Mouse (Mus musculus): ENCODE measurements around the gene Cep95. TPM values are rescaled to one million over a fixed set of nuclear protein-coding genes. Genes with fewer than 3 reads are reported as not detected.
A peak's percentile ranks its signal among the peaks of the same experiment; 100 is the strongest.

The Cep95 gene
- total and polyA plus RNA-seq, 2 experiments, result 1.2 to 8.4 TPM

DNA sequence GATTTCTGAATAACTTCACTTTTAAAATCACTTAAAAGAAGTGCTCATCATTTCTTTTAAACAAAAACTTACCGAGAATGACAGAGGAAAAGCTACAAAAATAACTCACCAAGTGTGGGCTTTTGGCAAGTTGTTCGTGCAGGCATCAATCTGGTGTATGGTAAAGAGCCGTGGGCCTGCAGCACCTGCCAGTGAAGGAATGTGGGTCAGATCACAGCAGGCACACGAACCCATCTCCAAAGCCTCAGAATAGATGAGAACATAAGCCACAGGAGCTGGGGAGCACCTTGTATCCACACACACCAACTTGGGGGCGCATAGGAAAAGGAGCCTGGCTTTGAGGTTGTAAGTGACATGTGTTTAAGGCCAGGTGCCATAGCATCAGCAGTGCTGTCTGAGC lies 33.9 kb downstream of the Cep95 start:
- H3K27me3 ChIP-seq (ENCODE audit: control insufficient read depth, insufficient read depth, low read length), result no peaks in the 10 kb centered on the region
- H3K4me1 ChIP-seq (ENCODE audit: control insufficient read depth, insufficient read depth, low read length), result peaks cover 5% of the 10 kb centered on the region; the same call in 1 of the 2 replicates
- no peak for TF ChIP-seq POLR2A (IDR thresholded peaks at IDR 0.05; ENCODE audit: extremely low read depth, insufficient read depth, low read length)
- no peak for TF ChIP-seq CTCF (IDR thresholded peaks at IDR 0.05; ENCODE audit: low read depth, low read length)
- no peak overlapping the region for H3K4me3 ChIP-seq (ENCODE audit: insufficient read depth, low read depth, low read length)
- peaks cover 49% of the 10 kb centered on the region for H3K36me3 ChIP-seq (ENCODE audit: control insufficient read depth, insufficient read depth, low read length)
- DNase-seq (ENCODE audit: extremely low read depth, low read depth, low spot score), result no peak
- H3K79me2 ChIP-seq (ENCODE audit: control insufficient read depth, insufficient read depth, low read length), result no peaks in the 10 kb centered on the region
- WGBS, result 89% methylated on average over 5 of the region's 5 CpGs
- no peak overlapping the region for H3K9ac ChIP-seq (ENCODE audit: low read depth, low read length)
- H3K27ac ChIP-seq (replicated peaks; ENCODE audit: insufficient read depth, low read depth, low read length), result no peak overlapping the region

DNA sequence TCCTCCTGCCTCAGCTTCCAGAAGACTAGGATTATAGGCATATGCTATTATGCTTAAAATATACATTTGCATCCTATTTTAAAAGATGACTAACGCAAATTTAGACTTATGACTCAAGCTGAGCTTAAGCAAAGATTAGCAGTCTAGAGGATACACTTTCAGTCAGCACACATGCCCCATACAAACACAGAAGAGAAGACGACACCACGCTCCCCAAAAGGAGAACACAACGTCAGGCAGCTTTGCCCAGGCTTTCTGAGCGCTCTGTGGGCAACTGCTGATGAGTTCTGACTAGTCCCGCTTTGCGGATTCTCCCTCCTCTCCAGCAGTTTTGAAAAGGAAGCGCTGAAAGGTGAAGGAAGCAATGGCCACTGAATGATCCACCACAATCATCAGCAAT lies 34.7 kb downstream of the Cep95 start:
- 97% methylated on average over 8 of the region's 8 CpGs for WGBS
- Histone ChIP-seq H3K9ac (ENCODE audit: low read depth, low read length) (no peak overlapping the region), H3K4me3 (ENCODE audit: insufficient read depth, low read depth, low read length) (no peak overlapping the region), H3K27ac (replicated peaks; ENCODE audit: insufficient read depth, low read depth, low read length) (no peak overlapping the region), H3K79me2 (ENCODE audit: control insufficient read depth, insufficient read depth, low read length) (no peaks in the 10 kb centered on the region), H3K36me3 (ENCODE audit: control insufficient read depth, insufficient read depth, low read length) (peaks cover 50% of the 10 kb centered on the region), H3K27me3 (ENCODE audit: control insufficient read depth, insufficient read depth, low read length) (no peaks in the 10 kb centered on the region), H3K4me1 (ENCODE audit: control insufficient read depth, insufficient read depth, low read length) (peaks cover 5% of the 10 kb centered on the region; the same call in 1 of the 2 replicates)
- TF ChIP-seq CTCF (IDR thresholded peaks at IDR 0.05; ENCODE audit: low read depth, low read length) (no peak), POLR2A (IDR thresholded peaks at IDR 0.05; ENCODE audit: extremely low read depth, insufficient read depth, low read length) (no peak)
- DNase-seq (ENCODE audit: extremely low read depth, low read depth, low spot score), result no peak

DNA sequence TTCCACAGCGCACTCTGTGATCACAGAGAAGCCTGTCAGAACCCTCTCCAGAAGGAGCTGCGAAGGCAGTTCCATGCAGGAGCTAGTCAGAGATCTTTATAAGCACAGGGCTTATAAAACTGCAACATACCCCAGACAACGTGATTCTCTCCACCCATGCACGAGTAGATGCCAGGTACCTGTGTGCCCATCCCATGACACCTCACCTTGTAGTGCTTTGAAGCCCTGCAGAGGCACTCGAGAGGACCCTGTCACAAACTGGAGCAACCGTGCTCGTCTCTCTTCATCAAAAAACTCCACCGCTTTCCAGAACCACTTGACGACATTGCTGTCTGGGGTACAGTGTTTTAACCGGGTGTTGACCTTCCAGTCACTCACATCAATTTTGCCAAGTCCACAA lies 35.4 kb downstream of the Cep95 start:
- DNase-seq (ENCODE audit: extremely low read depth, low read depth, low spot score), result no peak
- Histone ChIP-seq H3K9ac (ENCODE audit: low read depth, low read length) (no peak overlapping the region), H3K79me2 (ENCODE audit: control insufficient read depth, insufficient read depth, low read length) (no peaks in the 10 kb centered on the region), H3K4me1 (ENCODE audit: control insufficient read depth, insufficient read depth, low read length) (0 out of 2 replicates have a peak, but pooled peaks cover under 1% of the 10 kb centered on the region), H3K36me3 (ENCODE audit: control insufficient read depth, insufficient read depth, low read length) (peaks cover 54% of the 10 kb centered on the region), H3K27me3 (ENCODE audit: control insufficient read depth, insufficient read depth, low read length) (no peaks in the 10 kb centered on the region), H3K4me3 (ENCODE audit: insufficient read depth, low read depth, low read length) (no peak overlapping the region), H3K27ac (replicated peaks; ENCODE audit: insufficient read depth, low read depth, low read length) (no peak overlapping the region)
- WGBS, result 74% methylated on average over 10 of the region's 10 CpGs
- no peak for TF ChIP-seq POLR2A (IDR thresholded peaks at IDR 0.05; ENCODE audit: extremely low read depth, insufficient read depth, low read length)
- no peak for TF ChIP-seq CTCF (IDR thresholded peaks at IDR 0.05; ENCODE audit: low read depth, low read length)

DNA sequence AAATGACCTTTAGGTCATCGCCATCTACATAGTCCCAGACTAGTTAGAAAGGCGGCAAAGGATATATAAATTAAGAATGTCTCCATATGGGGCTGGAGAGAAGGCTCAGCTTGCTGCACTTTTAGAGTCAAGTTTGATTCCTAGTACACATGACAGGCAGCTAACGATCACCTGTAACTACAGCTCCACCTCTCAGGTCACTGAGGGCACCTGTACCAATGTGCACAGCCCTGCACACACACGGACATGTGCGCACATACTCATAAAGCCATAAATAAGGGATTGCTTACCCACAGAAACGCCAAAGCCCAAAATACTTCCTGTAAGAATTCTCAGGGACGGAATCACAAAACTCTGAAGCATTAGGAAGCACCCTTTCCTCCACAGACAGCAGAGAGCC lies 39.0 kb downstream of the Cep95 start:
- peaks cover 65% of the 10 kb centered on the region for H3K36me3 ChIP-seq (ENCODE audit: control insufficient read depth, insufficient read depth, low read length)
- 92% methylated on average over 7 of the region's 7 CpGs for WGBS
- no peaks in the 10 kb centered on the region for H3K4me1 ChIP-seq (ENCODE audit: control insufficient read depth, insufficient read depth, low read length)
- no peak for DNase-seq (ENCODE audit: extremely low read depth, low read depth, low spot score)
- H3K9ac ChIP-seq (ENCODE audit: low read depth, low read length), result no peak overlapping the region
- H3K27me3 ChIP-seq (ENCODE audit: control insufficient read depth, insufficient read depth, low read length), result no peaks in the 10 kb centered on the region
- H3K4me3 ChIP-seq (ENCODE audit: insufficient read depth, low read depth, low read length), result no peak overlapping the region
- no peak overlapping the region for H3K27ac ChIP-seq (replicated peaks; ENCODE audit: insufficient read depth, low read depth, low read length)
- TF ChIP-seq CTCF (IDR thresholded peaks at IDR 0.05; ENCODE audit: low read depth, low read length) (no peak), POLR2A (IDR thresholded peaks at IDR 0.05; ENCODE audit: extremely low read depth, insufficient read depth, low read length) (no peak)
- H3K79me2 ChIP-seq (ENCODE audit: control insufficient read depth, insufficient read depth, low read length), result no peaks in the 10 kb centered on the region

DNA sequence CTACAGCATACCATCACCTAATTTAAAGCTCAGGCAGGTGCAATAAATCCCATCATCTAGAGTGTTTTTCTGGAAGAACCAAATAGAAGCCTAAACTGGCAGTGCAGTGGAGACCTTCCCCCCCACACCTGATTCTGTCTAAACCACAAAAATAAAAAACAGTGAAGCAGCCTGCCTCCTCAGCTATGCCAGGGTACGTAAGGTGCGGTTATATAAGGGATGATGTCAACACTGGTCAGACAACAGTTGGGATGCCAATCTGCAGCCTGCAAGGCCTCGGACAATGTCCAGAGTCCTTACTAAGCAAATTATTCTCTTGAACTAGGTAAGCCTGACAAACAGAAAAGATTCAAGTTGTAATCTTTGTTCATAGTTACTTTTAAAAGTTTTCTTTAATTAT lies 53.0 kb downstream of the Cep95 start:
- Histone ChIP-seq H3K27me3 (ENCODE audit: control insufficient read depth, insufficient read depth, low read length) (no peaks in the 10 kb centered on the region), H3K9ac (ENCODE audit: low read depth, low read length) (no peak overlapping the region), H3K27ac (replicated peaks; ENCODE audit: insufficient read depth, low read depth, low read length) (peak overlapping the region; percentile 87), H3K4me3 (ENCODE audit: insufficient read depth, low read depth, low read length) (no peak overlapping the region), H3K36me3 (ENCODE audit: control insufficient read depth, insufficient read depth, low read length) (peaks cover 50% of the 10 kb centered on the region), H3K4me1 (ENCODE audit: control insufficient read depth, insufficient read depth, low read length) (peaks cover 9% of the 10 kb centered on the region; the same call in 1 of the 2 replicates), H3K79me2 (ENCODE audit: control insufficient read depth, insufficient read depth, low read length) (peaks cover 9% of the 10 kb centered on the region; the same call in 1 of the 2 replicates)
- DNase-seq (ENCODE audit: extremely low read depth, low read depth, low spot score), result peak; percentile 93
- TF ChIP-seq POLR2A (IDR thresholded peaks at IDR 0.05; ENCODE audit: extremely low read depth, insufficient read depth, low read length) (no peak), CTCF (IDR thresholded peaks at IDR 0.05; ENCODE audit: low read depth, low read length) (no peak)
- 26% methylated on average over 3 of the region's 3 CpGs for WGBS

DNA sequence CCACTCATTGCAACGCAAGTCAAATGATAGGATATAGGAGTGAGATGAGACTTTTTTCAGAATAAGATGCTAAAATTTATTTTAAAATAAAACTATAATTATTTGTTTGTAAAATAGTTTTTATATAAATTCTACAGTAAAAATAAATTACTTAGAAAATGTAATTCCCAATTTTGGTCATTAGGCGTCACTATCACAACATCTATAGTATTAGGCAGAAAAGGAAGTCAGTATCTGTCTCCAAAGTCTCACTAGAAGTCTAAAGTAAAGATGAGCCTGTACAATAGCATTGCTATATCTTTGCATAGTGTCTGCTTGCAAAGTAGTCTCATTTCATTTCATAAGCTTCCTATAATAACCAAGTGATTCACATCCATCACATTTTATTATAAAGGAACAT lies 62.4 kb downstream of the Cep95 start:
- peaks cover 6% of the 10 kb centered on the region; the same call in 1 of the 2 replicates for H3K79me2 ChIP-seq (ENCODE audit: control insufficient read depth, insufficient read depth, low read length)
- DNase-seq (ENCODE audit: extremely low read depth, low read depth, low spot score), result peak; percentile 28
- H3K4me3 ChIP-seq (ENCODE audit: insufficient read depth, low read depth, low read length), result no peak overlapping the region
- no peaks in the 10 kb centered on the region for H3K27me3 ChIP-seq (ENCODE audit: control insufficient read depth, insufficient read depth, low read length)
- H3K9ac ChIP-seq (ENCODE audit: low read depth, low read length), result no peak overlapping the region
- TF ChIP-seq CTCF (IDR thresholded peaks at IDR 0.05; ENCODE audit: low read depth, low read length) (no peak), POLR2A (IDR thresholded peaks at IDR 0.05; ENCODE audit: extremely low read depth, insufficient read depth, low read length) (no peak)
- 62% methylated on average over 2 of the region's 2 CpGs for WGBS
- H3K4me1 ChIP-seq (ENCODE audit: control insufficient read depth, insufficient read depth, low read length), result no peaks in the 10 kb centered on the region
- no peak overlapping the region for H3K27ac ChIP-seq (replicated peaks; ENCODE audit: insufficient read depth, low read depth, low read length)
- H3K36me3 ChIP-seq (ENCODE audit: control insufficient read depth, insufficient read depth, low read length), result peaks cover 51% of the 10 kb centered on the region

Other genes starting within 250 kb of the Cep95 start
- gene Tex2, start 175.8 kb upstream of the Cep95 start, total RNA-seq (2014; rRNA removed), result 60.4 and 63.4 TPM in 2 replicates
- 45.3 and 49.7 TPM in 2 replicates for gene Tex2, start 175.8 kb upstream of the Cep95 start, polyA plus RNA-seq (2012; rRNA removed)
- 14.6 and 16.7 TPM in 2 replicates for gene Pecam1, start 38.6 kb upstream of the Cep95 start, total RNA-seq (2014; rRNA removed)
- gene Pecam1, start 38.6 kb upstream of the Cep95 start, polyA plus RNA-seq (2012; rRNA removed), result 5.0 and 5.4 TPM in 2 replicates
- gene Milr1, start 38.0 kb upstream of the Cep95 start, total RNA-seq (2014; rRNA removed), result 0.37 and 1.1 TPM in 2 replicates
- 0.10 TPM in 2 replicates for gene Milr1, start 38.0 kb upstream of the Cep95 start, polyA plus RNA-seq (2012; rRNA removed)
- 12.6 and 13.0 TPM in 2 replicates for gene Polg2, start 9.7 kb upstream of the Cep95 start, total RNA-seq (2014; rRNA removed)
- 5.8 and 6.4 TPM in 2 replicates for gene Polg2, start 9.7 kb upstream of the Cep95 start, polyA plus RNA-seq (2012; rRNA removed)
- gene Ddx5, start 67 bp upstream of the Cep95 start, total RNA-seq (2014; rRNA removed), result 218 and 224 TPM in 2 replicates
- 273 and 389 TPM in 2 replicates for gene Ddx5, start 67 bp upstream of the Cep95 start, polyA plus RNA-seq (2012; rRNA removed)
- gene Smurf2, start 131.5 kb downstream of the Cep95 start, total RNA-seq (2014; rRNA removed), result 29.7 and 29.9 TPM in 2 replicates
- 6.4 and 7.2 TPM in 2 replicates for gene Smurf2, start 131.5 kb downstream of the Cep95 start, polyA plus RNA-seq (2012; rRNA removed)
- gene Kpna2, start 210.3 kb downstream of the Cep95 start, total RNA-seq (2014; rRNA removed), result 28.0 and 32.2 TPM in 2 replicates
- gene Kpna2, start 210.3 kb downstream of the Cep95 start, polyA plus RNA-seq (2012; rRNA removed), result 17.0 and 20.9 TPM in 2 replicates
- gene 1810010H24Rik, start 236.4 kb downstream of the Cep95 start, total RNA-seq (2014; rRNA removed), result 3.0 and 3.5 TPM in 2 replicates
- 2.8 and 3.4 TPM in 2 replicates for gene 1810010H24Rik, start 236.4 kb downstream of the Cep95 start, polyA plus RNA-seq (2012; rRNA removed)